Mouse (Mus musculus): ENCODE measurements at regions not wholly inside any gene's neighbourhood (a gene's known extent, or its start where the extent isn't known, plus 50 kb on each side); places are given as distances from the start of the nearest gene placed in this dataset.
A peak's percentile ranks its signal among the peaks of the same experiment; 100 is the strongest.

GRCm38 (mm10) chr13:63696399-63696798, 118.6 kb upstream of the Ercc6l2 start:
- ATAC-seq (replicated peaks; ENCODE audit: poor library complexity), result peak; percentile 85

DNA sequence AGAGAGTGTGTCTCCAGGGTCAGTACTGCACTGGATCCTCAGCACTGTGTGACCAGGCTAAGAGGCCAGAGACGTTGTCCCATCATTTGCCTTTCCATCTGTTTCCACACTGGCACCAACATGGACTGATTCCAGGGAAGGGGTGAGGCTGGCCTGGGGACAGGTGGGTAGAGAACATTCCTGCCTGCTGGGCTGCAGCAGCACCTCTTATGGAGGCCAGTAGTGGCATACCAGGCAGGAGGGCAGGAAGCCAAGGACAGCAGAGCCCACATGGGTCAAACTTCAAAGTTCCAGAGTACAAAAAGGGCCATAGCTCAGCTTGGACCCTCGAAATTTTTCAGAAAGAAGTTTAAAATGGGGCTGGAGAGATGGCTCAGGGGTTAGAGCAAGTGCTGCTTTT, 115.4 kb upstream of the Ercc6l2 start:
- ATAC-seq (replicated peaks; ENCODE audit: poor library complexity), result no peak

- ATAC-seq (replicated peaks; ENCODE audit: poor library complexity), result peak; percentile 71
Observed at GRCm38 (mm10) chr13:63700747-63701146, 114.3 kb upstream of the Ercc6l2 start.

DNA sequence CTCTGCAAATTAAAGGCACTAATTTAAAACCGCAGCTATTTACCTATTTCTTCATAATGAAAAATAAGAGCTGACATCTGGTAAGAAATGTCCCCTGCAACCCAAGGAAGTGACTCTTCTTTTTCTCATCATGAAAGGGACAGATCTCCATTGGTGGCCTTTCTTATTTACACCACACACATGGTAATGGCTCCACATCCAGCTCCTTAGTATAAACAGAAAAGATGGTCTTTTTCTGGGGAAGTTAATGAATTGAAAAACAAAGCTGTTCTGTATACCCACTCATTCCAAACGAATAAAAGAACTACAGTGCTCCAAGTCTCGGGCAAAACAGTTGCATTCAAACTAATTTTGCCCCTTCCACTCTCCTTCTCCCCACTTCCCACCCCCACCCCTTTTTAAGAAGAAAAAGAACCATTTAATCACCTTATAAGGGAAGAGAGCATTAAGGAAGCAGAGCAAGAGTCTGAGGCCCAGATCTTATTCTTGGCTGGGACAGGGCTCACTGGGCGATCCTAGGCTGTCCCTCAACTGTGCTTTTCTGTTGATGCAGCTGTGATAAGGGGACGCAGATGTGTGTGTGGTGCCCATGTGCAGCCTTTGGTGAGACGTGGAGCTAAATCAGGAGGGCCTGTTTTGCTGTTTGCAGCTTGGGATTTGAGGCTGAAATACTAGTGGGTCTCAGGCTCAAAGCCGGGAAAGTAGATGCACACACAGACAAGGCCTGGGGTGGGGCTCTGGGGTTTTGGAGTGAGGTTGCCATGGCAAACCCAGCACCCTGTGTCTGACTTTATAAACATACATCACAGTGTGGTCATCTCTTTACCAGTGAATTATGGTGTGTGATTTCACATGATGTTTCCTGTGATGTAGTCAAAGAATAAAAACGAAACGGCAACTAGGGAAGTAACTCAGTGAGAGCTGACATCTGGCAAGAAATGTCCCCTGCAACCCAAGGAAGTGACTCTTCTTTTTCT, 113.6 kb upstream of the Ercc6l2 start:
- ATAC-seq (replicated peaks; ENCODE audit: poor library complexity), result peak; percentile 70

DNA sequence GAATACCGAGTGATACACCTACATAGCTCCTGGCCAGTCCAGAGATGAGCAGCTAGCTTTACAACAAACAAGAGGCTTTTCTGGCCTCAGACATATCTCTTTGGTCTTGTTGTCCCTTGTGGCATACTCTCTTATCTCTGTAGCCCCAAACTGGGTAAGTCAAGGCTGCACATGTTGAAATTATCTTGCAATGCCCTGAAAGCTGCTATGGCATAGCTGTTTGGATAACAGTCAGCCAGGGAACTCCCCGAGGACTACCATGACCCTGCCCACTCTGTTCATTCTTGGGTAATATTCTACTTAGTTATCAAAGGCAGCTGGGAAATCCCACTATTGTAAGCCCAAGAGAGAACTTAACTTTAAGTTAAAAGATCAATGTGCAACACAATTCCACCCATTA, 106.5 kb upstream of the Ercc6l2 start:
- ATAC-seq (replicated peaks; ENCODE audit: poor library complexity), result peak; percentile 88

GRCm38 (mm10) chr13:63713137-63713536, 101.9 kb upstream of the Ercc6l2 start:
- ATAC-seq (replicated peaks; ENCODE audit: poor library complexity), result no peak

GRCm38 (mm10) chr13:63716498-63716897, 98.5 kb upstream of the Ercc6l2 start:
- no peak for ATAC-seq (replicated peaks; ENCODE audit: poor library complexity)

DNA sequence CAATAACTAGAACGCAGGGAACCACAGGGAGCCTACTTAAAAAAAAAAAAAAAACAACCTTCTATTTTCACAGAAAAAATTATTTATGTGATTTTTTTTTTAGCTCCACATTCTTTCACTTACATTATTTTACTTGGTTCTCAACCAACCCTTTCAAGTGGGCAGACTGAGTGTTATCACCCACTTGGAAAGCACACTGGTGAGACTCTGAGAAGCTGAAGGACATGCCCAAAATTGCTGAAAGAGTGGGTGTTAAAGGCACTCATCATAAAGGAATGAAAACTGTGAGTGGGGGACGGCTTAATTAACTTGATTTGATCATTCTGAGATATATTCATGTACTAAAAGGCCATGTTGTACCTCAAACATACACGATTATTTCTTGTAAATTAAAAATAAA, 97.8 kb upstream of the Ercc6l2 start:
- ATAC-seq (replicated peaks; ENCODE audit: poor library complexity), result no peak

DNA sequence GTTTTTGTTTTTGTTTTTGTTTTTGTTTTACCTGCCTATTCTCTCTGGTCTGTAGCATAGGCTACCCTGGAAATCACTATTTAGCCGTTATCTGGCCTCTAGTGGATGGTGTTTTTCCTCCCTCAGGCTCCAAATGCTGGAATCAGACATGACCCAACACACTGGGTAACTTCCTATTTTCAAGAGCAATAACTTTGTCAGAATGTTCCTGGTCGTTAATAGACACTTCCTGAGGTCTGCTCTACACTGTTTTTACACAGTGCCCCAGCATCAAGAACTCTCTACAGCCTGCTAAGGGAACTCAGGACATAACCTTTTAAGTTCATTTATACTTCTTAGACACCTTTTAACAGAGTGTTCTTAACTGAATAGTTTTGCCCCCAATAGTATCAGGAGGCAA, 96.3 kb upstream of the Ercc6l2 start:
- peak; percentile 56 for ATAC-seq (replicated peaks; ENCODE audit: poor library complexity)

GRCm38 (mm10) chr13:63719351-63720207, 95.5 kb upstream of the Ercc6l2 start:
- ATAC-seq (replicated peaks; ENCODE audit: poor library complexity), result peak; percentile 68

- ATAC-seq (replicated peaks; ENCODE audit: poor library complexity), result no peak
Observed at GRCm38 (mm10) chr13:63720610-63721009, 94.4 kb upstream of the Ercc6l2 start.

DNA sequence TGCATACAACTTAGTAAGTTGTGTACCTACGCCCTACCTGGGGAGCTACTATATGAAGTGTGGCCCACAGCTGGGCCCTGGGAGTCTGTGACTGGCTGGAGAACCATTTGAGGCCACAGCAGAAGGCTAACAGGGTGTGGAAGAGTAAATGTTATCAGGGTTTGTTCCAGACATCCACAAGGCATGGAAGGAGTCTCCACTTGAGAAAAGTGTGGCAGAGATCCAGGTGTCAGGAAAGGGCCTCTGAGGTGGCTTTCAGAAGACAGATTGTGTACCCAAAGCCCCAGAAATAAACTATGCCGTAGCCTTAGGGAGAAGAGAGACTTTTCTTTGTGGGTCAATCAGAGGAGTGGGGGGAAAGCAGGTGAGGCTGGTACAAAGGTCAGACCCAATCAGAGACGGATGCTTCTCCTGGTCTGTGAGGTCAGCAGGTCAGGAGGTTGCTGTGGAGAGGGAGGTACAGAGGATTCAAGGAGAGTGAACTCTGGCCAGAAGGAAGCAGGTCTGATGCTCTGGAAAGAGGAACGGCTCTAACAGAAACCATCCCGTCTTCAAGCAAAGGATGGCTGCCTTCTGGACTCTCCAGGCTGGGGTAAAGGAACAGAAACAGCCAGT, 93.9 kb upstream of the Ercc6l2 start:
- no peak for ATAC-seq (replicated peaks; ENCODE audit: poor library complexity)

DNA sequence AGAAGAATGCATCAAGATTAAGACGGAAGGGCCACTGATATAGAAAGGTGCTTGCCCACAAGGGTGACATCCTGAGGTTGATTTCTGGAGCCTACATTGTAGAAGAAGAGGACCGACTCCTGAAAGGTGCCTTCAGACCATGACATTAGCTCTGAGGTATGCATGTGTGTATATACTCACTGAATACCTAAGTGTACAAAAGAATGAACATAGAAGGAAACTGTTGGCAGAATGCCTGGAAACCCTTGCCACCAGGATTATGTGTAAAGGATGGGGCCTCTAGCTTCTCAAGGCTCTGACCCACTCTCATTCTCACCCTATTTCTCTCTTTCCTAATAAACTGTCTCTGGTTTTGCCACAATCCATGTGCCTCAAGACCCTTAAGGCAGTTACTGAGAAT, 90.7 kb upstream of the Ercc6l2 start:
- no peak for ATAC-seq (replicated peaks; ENCODE audit: poor library complexity)

DNA sequence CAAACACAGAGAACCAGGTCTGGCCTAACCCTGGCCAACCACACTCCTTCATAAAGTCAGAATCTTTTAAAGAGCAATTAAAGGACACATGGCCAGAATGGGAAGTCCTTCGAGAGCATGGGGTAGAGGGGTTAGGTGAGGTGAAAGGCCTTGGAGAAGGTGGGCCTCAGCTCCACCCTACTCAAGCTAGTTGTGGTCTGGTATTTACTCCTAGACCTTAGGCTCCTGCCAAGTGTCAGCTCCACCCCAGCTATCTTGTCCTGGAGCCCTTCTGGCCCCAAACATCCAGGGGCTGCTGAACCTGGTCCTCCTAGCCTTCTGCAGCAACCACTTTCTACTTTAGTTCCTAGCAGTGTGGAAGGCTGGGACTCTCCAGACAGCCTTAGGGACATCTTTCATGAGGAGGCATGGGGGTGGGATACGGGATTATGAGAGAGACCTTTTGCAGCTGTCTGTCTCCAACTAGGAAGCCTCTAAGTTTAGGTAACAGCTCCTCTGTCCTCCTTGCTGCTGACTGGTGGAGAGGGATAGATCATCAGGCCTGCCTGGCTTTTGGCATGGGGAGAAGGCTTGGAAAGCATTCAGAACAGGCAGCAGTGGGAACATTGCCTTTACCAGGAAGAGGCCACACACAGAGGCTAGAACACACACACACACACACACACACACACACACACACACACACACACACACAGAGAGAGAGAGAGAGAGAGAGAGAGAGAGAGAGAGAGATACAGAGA, 90.0 kb upstream of the Ercc6l2 start:
- ATAC-seq (replicated peaks; ENCODE audit: poor library complexity), result peak; percentile 74

- ATAC-seq (replicated peaks; ENCODE audit: poor library complexity), result no peak
Observed at GRCm38 (mm10) chr13:63726035-63726434, 89.0 kb upstream of the Ercc6l2 start.

GRCm38 (mm10) chr13:63726509-63726908, 88.5 kb upstream of the Ercc6l2 start:
- no peak for ATAC-seq (replicated peaks; ENCODE audit: poor library complexity)

DNA sequence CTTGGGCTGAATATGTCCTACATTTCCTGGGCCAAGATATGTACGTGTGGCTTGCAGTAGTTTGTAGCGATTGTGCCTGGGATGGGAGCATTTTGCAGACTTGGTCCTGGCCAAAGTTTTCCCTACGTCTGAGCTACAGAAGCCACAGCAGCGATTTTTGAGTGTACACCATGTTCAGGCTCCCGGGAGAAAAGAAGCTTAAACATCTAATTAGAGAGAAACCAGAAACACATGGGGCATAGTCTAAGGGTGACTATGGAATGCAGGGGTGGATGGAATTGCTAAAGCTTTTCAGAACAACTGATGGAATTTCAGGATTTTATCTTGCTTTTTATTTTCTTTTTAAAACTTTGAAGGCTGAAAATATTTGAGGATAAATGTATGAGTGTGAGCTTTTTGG, 79.3 kb upstream of the Ercc6l2 start:
- no peak for ATAC-seq (replicated peaks; ENCODE audit: poor library complexity)

DNA sequence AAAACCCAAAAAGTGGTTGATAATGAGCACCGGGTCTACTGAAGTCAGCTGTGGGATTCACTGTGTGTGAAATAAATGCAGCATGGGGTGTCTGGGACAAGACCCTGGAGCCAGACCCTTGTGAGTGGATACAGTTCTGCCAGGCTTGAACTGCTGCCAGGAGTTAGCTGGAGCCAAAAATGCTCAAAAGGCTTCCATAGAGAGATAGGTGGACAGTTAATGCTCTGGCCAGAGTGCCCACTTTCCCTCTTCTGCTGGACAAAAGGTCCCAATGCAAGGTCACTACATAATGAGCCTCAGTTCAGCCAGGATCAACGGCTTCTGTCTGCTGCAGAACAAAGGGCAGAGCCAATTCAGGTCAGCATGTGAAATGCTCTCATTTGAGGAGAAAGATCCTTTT, 73.2 kb upstream of the Ercc6l2 start:
- no peak for ATAC-seq (replicated peaks; ENCODE audit: poor library complexity)

DNA sequence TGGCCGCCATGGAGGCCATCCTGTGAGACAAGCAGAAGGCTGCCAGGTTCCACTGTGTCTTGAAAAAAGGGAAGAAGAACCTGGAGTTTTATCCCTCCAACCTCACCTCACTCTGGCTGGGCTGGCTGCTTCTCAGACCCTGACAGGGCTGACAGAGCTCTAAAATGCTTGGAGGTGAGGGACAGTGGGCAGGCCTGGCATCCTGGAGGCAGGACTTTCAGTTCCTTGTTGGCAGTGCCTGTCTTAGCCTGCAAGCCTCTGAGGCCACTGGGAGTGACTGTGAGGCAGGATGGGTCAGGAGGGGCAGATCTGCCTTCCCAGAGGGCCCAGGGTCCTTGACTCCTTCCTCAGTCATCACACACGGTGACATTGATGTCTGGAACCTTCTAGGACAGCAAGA, 66.3 kb upstream of the Ercc6l2 start:
- peak; percentile 58 for ATAC-seq (replicated peaks; ENCODE audit: poor library complexity)

- no peak for ATAC-seq (replicated peaks; ENCODE audit: poor library complexity)
Observed at GRCm38 (mm10) chr13:63749997-63750396, 65.0 kb upstream of the Ercc6l2 start.

- no peak for ATAC-seq (replicated peaks; ENCODE audit: poor library complexity)
Observed at GRCm38 (mm10) chr13:63751196-63751595, 63.8 kb upstream of the Ercc6l2 start.

Data from megakaryocyte progenitor cell, adult 5-6 weeks (primary cell).